ENCODE assay signal across 8 mouse cellular contexts in the genomic region with DNA sequence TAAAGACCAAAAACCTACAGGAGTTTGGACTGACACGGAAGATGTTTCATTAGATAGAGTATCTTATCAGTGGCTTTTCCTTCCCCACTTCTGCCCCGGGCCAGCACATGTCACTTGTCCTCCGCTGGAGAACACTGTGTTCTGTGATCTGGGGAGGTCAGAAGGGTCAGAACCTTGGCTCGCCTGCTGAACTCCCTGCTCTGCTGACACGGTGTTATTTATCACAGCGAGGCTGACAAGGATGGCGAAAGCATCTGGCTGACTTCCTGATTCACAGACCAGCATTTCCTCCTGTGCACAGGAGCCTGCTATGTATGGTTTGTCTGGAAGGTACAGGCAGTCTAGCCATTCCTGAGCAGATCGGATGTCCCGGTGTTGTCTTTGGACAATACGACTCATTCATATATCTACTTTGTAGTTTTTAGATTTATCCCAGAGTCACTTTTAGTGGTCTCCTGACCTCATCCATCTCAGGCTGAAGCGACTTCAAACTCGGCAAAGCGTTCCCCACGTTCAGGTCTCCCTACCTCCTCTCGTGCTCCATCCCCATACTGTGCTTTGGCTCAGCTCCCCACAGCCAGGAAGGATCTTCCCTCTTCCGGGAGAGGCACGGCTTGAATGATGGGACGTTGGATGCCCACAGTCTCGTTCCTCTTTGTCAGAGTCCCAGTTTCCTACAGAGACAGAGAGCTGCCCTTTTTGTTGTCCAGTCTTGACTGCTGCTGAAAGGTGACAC.
A peak's percentile ranks its signal among the peaks of the same experiment; 100 is the strongest.
DNase-seq lines count a peak whose midpoint lies in the region; ATAC-seq and TF ChIP-seq lines count a peak whose summit lies in the region.

No protein-coding gene starts in this region.

- no peak for TF ChIP-seq POLR2A in testis, adult 2 months (IDR thresholded peaks at IDR 0.05; ENCODE audit: control insufficient read depth, low read depth, low read length)

- peak; percentile 53 for ATAC-seq in kidney, embryonic 14.5 days (ENCODE audit: low FRiP score, low TSS enrichment)
- ATAC-seq in megakaryocyte-erythroid progenitor cell, adult 5-6 weeks (replicated peaks; ENCODE audit: low FRiP score, low TSS enrichment, poor library complexity, severe bottlenecking) = no peak; the same call in 1 of the 2 replicates

- no peaks in the 10 kb centered on the region for H3K27me3 ChIP-seq in testis, adult 2 months (ENCODE audit: control insufficient read depth, insufficient read depth, low read length)
- H3K27me3 ChIP-seq in kidney, embryonic 14.5 days (ENCODE audit: control insufficient read depth, insufficient read depth, low read length) = no peaks in the 10 kb centered on the region

- no peaks in the 10 kb centered on the region for H3K9me3 ChIP-seq in kidney, embryonic 14.5 days (ENCODE audit: control insufficient read depth, low read length)

- no peak for DNase-seq in testis, postnatal 10 days (ENCODE audit: low spot score)
- peak; percentile 80 to 90 for DNase-seq in heart, adult 18-20 months
- DNase-seq in right cerebral cortex, adult 2 months (ENCODE audit: low spot score in 2 of 2) = no peak
- DNase-seq in left cerebral cortex, adult 9 months (ENCODE audit: low spot score in 2 of 2) = no peak

- H3K9ac ChIP-seq in kidney, embryonic 14.5 days (ENCODE audit: low read depth, low read length) = no peak overlapping the region

- H3K4me3 ChIP-seq in testis, adult 2 months (ENCODE audit: control insufficient read depth, low read depth, low read length) = no peak overlapping the region
- no peak overlapping the region for H3K4me3 ChIP-seq in kidney, embryonic 14.5 days (ENCODE audit: low read length)
- H3K4me3 ChIP-seq in macrophage (ENCODE audit: inconsistent target) = peak overlapping the region; percentile 26

- 11% methylated on average over 19 of the region's 19 CpGs for WGBS in kidney, embryonic 14.5 days
- WGBS in macrophage (ENCODE audit: missing documents) = 4% methylated on average over 19 of the region's 19 CpGs

- no peak overlapping the region for H3K4me2 ChIP-seq in kidney, embryonic 14.5 days (replicated peaks; ENCODE audit: low read depth, low read length)

- peak overlapping the region; percentile 0; the same call in 1 of the 2 replicates for H3K27ac ChIP-seq in testis, adult 2 months (ENCODE audit: control insufficient read depth, insufficient read depth, low read depth, low read length)
- H3K27ac ChIP-seq in kidney, embryonic 14.5 days (ENCODE audit: low read depth, low read length) = no peak overlapping the region
- peak overlapping the region; percentile 93 for H3K27ac ChIP-seq in macrophage

- H3K4me1 ChIP-seq in testis, adult 2 months (ENCODE audit: control insufficient read depth, insufficient read depth, low read length) = peaks cover 7% of the 10 kb centered on the region
- H3K4me1 ChIP-seq in kidney, embryonic 14.5 days (ENCODE audit: control insufficient read depth, insufficient read depth, low read length) = no peaks in the 10 kb centered on the region

- no peaks in the 10 kb centered on the region for H3K79me2 ChIP-seq in macrophage (ENCODE audit: inconsistent target)

- no peak for TF ChIP-seq CTCF in testis, adult 2 months (IDR thresholded peaks at IDR 0.05; ENCODE audit: control insufficient read depth, insufficient read depth, insufficient replicate concordance, low read depth, low read length)

- no peaks in the 10 kb centered on the region for H3K36me3 ChIP-seq in testis, adult 2 months (ENCODE audit: control insufficient read depth, insufficient read depth, low read length)
- no peaks in the 10 kb centered on the region for H3K36me3 ChIP-seq in kidney, embryonic 14.5 days (ENCODE audit: control insufficient read depth, insufficient read depth, low read length)
- no peaks in the 10 kb centered on the region for H3K36me3 ChIP-seq in macrophage (ENCODE audit: inconsistent target)

Comparison
In these comparisons a context has a peak if more than half of its experiments do, and no peak if none do; other contexts are left out.
1. DNase-seq: peak in heart, adult 18-20 months (2 of 2); none in testis, postnatal 10 days (single experiment), right cerebral cortex, adult 2 months (0 of 2) and left cerebral cortex, adult 9 months (0 of 2).